Mouse (Mus musculus): ENCODE measurements around the gene Agap1. TPM values are rescaled to one million over a fixed set of nuclear protein-coding genes. Genes with fewer than 3 reads are reported as not detected.

Agap1 gene
- polyA plus RNA-seq, 1 experiment from 2014 or later, result 7.7 TPM

- Histone ChIP-seq H3K27ac (ENCODE audit: low read length) (no peak overlapping the region), H3K27me3 (ENCODE audit: insufficient read depth, low read length) (no peaks in the 10 kb centered on the region), H3K4me2 (replicated peaks; ENCODE audit: low read depth, low read length) (no peak overlapping the region), H3K4me1 (ENCODE audit: insufficient read depth, low read length) (peaks cover 48% of the 10 kb centered on the region), H3K9ac (replicated peaks; ENCODE audit: low read length) (no peak overlapping the region; the same call in none of the 2 replicates), H3K4me3 (ENCODE audit: low read length) (no peak overlapping the region), H3K36me3 (ENCODE audit: insufficient read depth, low read length) (peaks cover 4% of the 10 kb centered on the region; the same call in 1 of the 2 replicates), H3K9me3 (ENCODE audit: low read length) (peaks cover 10% of the 10 kb centered on the region; the same call in 1 of the 2 replicates)
- no peak for ATAC-seq (ENCODE audit: low FRiP score, low TSS enrichment)
These were observed 80.6 kb downstream of the Agap1 start for GRCm38 (mm10) chr1:89535206-89535605.

- 0 out of 2 replicates have a peak overlapping the region, but pooled peaks have one; percentile 27 for H3K27ac ChIP-seq (ENCODE audit: low read length)
- no peak overlapping the region for H3K4me2 ChIP-seq (replicated peaks; ENCODE audit: low read depth, low read length)
- H3K9ac ChIP-seq (replicated peaks; ENCODE audit: low read length), result no peak overlapping the region
- H3K4me3 ChIP-seq (ENCODE audit: low read length), result no peak overlapping the region
- peaks cover 65% of the 10 kb centered on the region for H3K4me1 ChIP-seq (ENCODE audit: insufficient read depth, low read length)
- H3K36me3 ChIP-seq (ENCODE audit: insufficient read depth, low read length), result no peaks in the 10 kb centered on the region
- H3K27me3 ChIP-seq (ENCODE audit: insufficient read depth, low read length), result no peaks in the 10 kb centered on the region
- ATAC-seq (ENCODE audit: low FRiP score, low TSS enrichment), result peak; percentile 68
- 26% methylated on average over 18 of the region's 18 CpGs for WGBS
- H3K9me3 ChIP-seq (ENCODE audit: low read length), result no peaks in the 10 kb centered on the region
These were observed 83.7 kb downstream of the Agap1 start for GRCm38 (mm10) chr1:89538163-89538946.

- ATAC-seq (ENCODE audit: low FRiP score, low TSS enrichment), result peak; percentile 3; the same call in 1 of the 2 replicates
- Histone ChIP-seq H3K36me3 (ENCODE audit: insufficient read depth, low read length) (no peaks in the 10 kb centered on the region), H3K4me1 (ENCODE audit: insufficient read depth, low read length) (peaks cover 57% of the 10 kb centered on the region), H3K4me2 (replicated peaks; ENCODE audit: low read depth, low read length) (no peak overlapping the region), H3K4me3 (ENCODE audit: low read length) (no peak overlapping the region), H3K9me3 (ENCODE audit: low read length) (peaks cover 2% of the 10 kb centered on the region; the same call in 1 of the 2 replicates), H3K27ac (ENCODE audit: low read length) (0 out of 2 replicates have a peak overlapping the region, but pooled peaks have one; percentile 27), H3K27me3 (ENCODE audit: insufficient read depth, low read length) (no peaks in the 10 kb centered on the region), H3K9ac (replicated peaks; ENCODE audit: low read length) (no peak overlapping the region)
- WGBS, result 29% methylated on average over 13 of the region's 13 CpGs
These were observed 84.5 kb downstream of the Agap1 start for GRCm38 (mm10) chr1:89539127-89539526.

- Histone ChIP-seq H3K27ac (ENCODE audit: low read length) (no peak overlapping the region), H3K27me3 (ENCODE audit: insufficient read depth, low read length) (no peaks in the 10 kb centered on the region), H3K4me2 (replicated peaks; ENCODE audit: low read depth, low read length) (no peak overlapping the region), H3K4me1 (ENCODE audit: insufficient read depth, low read length) (peaks cover 42% of the 10 kb centered on the region), H3K9me3 (ENCODE audit: low read length) (peaks cover 3% of the 10 kb centered on the region; the same call in 1 of the 2 replicates), H3K9ac (replicated peaks; ENCODE audit: low read length) (no peak overlapping the region), H3K4me3 (ENCODE audit: low read length) (no peak overlapping the region), H3K36me3 (ENCODE audit: insufficient read depth, low read length) (no peaks in the 10 kb centered on the region)
- no peak for ATAC-seq (ENCODE audit: low FRiP score, low TSS enrichment)
- 51% methylated on average over 13 of the region's 13 CpGs for WGBS
These were observed 86.5 kb downstream of the Agap1 start for GRCm38 (mm10) chr1:89541151-89541550.

GRCm38 (mm10) chr1:89542464-89542863 is 87.9 kb downstream of the Agap1 start:
- WGBS, result 46% methylated on average over 6 of the region's 6 CpGs
- peaks cover 48% of the 10 kb centered on the region for H3K4me1 ChIP-seq (ENCODE audit: insufficient read depth, low read length)
- H3K27ac ChIP-seq (ENCODE audit: low read length), result no peak overlapping the region

GRCm38 (mm10) chr1:89543312-89543711 is 88.7 kb downstream of the Agap1 start:
- Histone ChIP-seq H3K36me3 (ENCODE audit: insufficient read depth, low read length) (no peaks in the 10 kb centered on the region), H3K9me3 (ENCODE audit: low read length) (peaks cover 3% of the 10 kb centered on the region; the same call in 1 of the 2 replicates), H3K27me3 (ENCODE audit: insufficient read depth, low read length) (no peaks in the 10 kb centered on the region), H3K4me2 (replicated peaks; ENCODE audit: low read depth, low read length) (no peak overlapping the region), H3K9ac (replicated peaks; ENCODE audit: low read length) (no peak overlapping the region), H3K27ac (ENCODE audit: low read length) (no peak overlapping the region), H3K4me3 (ENCODE audit: low read length) (no peak overlapping the region), H3K4me1 (ENCODE audit: insufficient read depth, low read length) (peaks cover 50% of the 10 kb centered on the region)
- 76% methylated on average over 6 of the region's 6 CpGs for WGBS
- no peak for ATAC-seq (ENCODE audit: low FRiP score, low TSS enrichment)

More at GRCm38 (mm10) chr1:89542464-89542863, 87.9 kb downstream of the Agap1 start:
- no peak overlapping the region for H3K9ac ChIP-seq (replicated peaks; ENCODE audit: low read length)
- H3K4me3 ChIP-seq (ENCODE audit: low read length), result no peak overlapping the region
- no peaks in the 10 kb centered on the region for H3K27me3 ChIP-seq (ENCODE audit: insufficient read depth, low read length)
- H3K36me3 ChIP-seq (ENCODE audit: insufficient read depth, low read length), result no peaks in the 10 kb centered on the region
- H3K4me2 ChIP-seq (replicated peaks; ENCODE audit: low read depth, low read length), result no peak overlapping the region
- peaks cover 3% of the 10 kb centered on the region; the same call in 1 of the 2 replicates for H3K9me3 ChIP-seq (ENCODE audit: low read length)
- no peak for ATAC-seq (ENCODE audit: low FRiP score, low TSS enrichment)

GRCm38 (mm10) chr1:89544094-89544493 is 89.5 kb downstream of the Agap1 start:
- peaks cover 42% of the 10 kb centered on the region for H3K4me1 ChIP-seq (ENCODE audit: insufficient read depth, low read length)
- WGBS, result 88% methylated on average over 4 of the region's 4 CpGs
- H3K27me3 ChIP-seq (ENCODE audit: insufficient read depth, low read length), result no peaks in the 10 kb centered on the region

GRCm38 (mm10) chr1:89545099-89545498 is 90.5 kb downstream of the Agap1 start:
- H3K27ac ChIP-seq (ENCODE audit: low read length), result no peak overlapping the region
- ATAC-seq (ENCODE audit: low FRiP score, low TSS enrichment), result no peak
- no peak overlapping the region for H3K4me2 ChIP-seq (replicated peaks; ENCODE audit: low read depth, low read length)
- H3K4me3 ChIP-seq (ENCODE audit: low read length), result no peak overlapping the region
- no peaks in the 10 kb centered on the region for H3K36me3 ChIP-seq (ENCODE audit: insufficient read depth, low read length)
- H3K9me3 ChIP-seq (ENCODE audit: low read length), result peaks cover 3% of the 10 kb centered on the region; the same call in 1 of the 2 replicates
- WGBS, result 78% methylated on average over 4 of the region's 4 CpGs
- no peaks in the 10 kb centered on the region for H3K27me3 ChIP-seq (ENCODE audit: insufficient read depth, low read length)
- H3K4me1 ChIP-seq (ENCODE audit: insufficient read depth, low read length), result peaks cover 33% of the 10 kb centered on the region
- no peak overlapping the region for H3K9ac ChIP-seq (replicated peaks; ENCODE audit: low read length)

More at GRCm38 (mm10) chr1:89544094-89544493, 89.5 kb downstream of the Agap1 start:
- Histone ChIP-seq H3K9ac (replicated peaks; ENCODE audit: low read length) (no peak overlapping the region), H3K27ac (ENCODE audit: low read length) (no peak overlapping the region), H3K9me3 (ENCODE audit: low read length) (peaks cover 3% of the 10 kb centered on the region; the same call in 1 of the 2 replicates), H3K36me3 (ENCODE audit: insufficient read depth, low read length) (no peaks in the 10 kb centered on the region), H3K4me2 (replicated peaks; ENCODE audit: low read depth, low read length) (no peak overlapping the region), H3K4me3 (ENCODE audit: low read length) (no peak overlapping the region)
- no peak for ATAC-seq (ENCODE audit: low FRiP score, low TSS enrichment)

GRCm38 (mm10) chr1:89547525-89548504 is 93.2 kb downstream of the Agap1 start:
- Histone ChIP-seq H3K4me1 (ENCODE audit: insufficient read depth, low read length) (peaks cover 14% of the 10 kb centered on the region), H3K9ac (replicated peaks; ENCODE audit: low read length) (no peak overlapping the region), H3K4me3 (ENCODE audit: low read length) (no peak overlapping the region), H3K9me3 (ENCODE audit: low read length) (peaks cover 3% of the 10 kb centered on the region; the same call in 1 of the 2 replicates), H3K36me3 (ENCODE audit: insufficient read depth, low read length) (no peaks in the 10 kb centered on the region), H3K27me3 (ENCODE audit: insufficient read depth, low read length) (no peaks in the 10 kb centered on the region), H3K27ac (ENCODE audit: low read length) (no peak overlapping the region), H3K4me2 (replicated peaks; ENCODE audit: low read depth, low read length) (no peak overlapping the region)
- 43% methylated on average over 18 of the region's 18 CpGs for WGBS
- ATAC-seq (ENCODE audit: low FRiP score, low TSS enrichment), result 0 out of 2 replicates have a peak, but pooled peaks have one; percentile 21
